Mouse (Mus musculus): ENCODE data around the gene Wwc2. TPM values are rescaled to one million over a fixed set of nuclear protein-coding genes. Genes with fewer than 3 reads are reported as not detected.

The Wwc2 gene
- polyA plus RNA-seq, 1 experiment from 2014 or later: 8.8 TPM

DNA sequence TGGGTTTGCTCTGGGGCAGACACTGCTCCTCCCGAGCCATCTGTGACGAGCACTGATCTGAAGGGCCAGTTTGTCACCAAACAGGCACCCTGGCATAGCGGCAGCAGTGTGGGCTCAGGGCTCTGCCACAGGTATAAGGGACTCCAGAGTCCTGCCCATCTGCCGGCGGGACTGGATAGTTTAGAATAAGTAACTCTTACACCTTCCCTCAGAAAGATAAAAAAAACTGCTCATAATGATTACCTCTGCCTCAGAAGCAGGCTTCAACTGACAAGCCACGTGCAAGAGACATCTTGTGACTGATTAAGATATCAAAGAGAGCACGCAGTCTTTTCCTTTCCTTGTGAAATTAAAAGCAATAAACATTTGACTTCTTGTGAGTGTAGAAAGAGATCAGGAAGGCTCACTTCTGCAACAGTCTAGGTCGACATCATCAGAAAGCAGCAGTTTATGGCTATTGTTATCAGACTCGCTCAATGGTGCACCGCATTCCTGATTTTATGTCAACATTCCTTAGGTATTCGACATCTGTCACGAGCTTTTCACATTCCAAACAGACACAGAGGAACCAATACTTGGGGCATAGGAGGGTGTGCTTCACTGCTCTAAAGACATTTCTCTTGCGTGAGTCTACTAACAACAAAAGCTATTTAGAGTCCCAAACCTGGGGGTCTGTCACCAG lies 116.1 kb downstream of the Wwc2 start:
- ATAC-seq (replicated peaks; ENCODE audit: insufficient number of reproducible peaks, low FRiP score, low TSS enrichment, low read depth) (no peak), DNase-seq (ENCODE audit: low spot score) (no peak)
- H3K4me2 ChIP-seq (ENCODE audit: low read depth, low read length): no peak overlapping the region
- WGBS: 73% methylated on average over 13 of the region's 13 CpGs
- no peak overlapping the region for H3K9ac ChIP-seq (replicated peaks; ENCODE audit: low read length)
- H3K4me1 ChIP-seq (ENCODE audit: control insufficient read depth, insufficient read depth, low read length): no peaks in the 10 kb centered on the region
- H3K9me3 ChIP-seq (replicated peaks; ENCODE audit: control insufficient read depth, low read length): no peaks in the 10 kb centered on the region
- no peaks in the 10 kb centered on the region for H3K27me3 ChIP-seq (ENCODE audit: control insufficient read depth, insufficient read depth, low read length)
- H3K27ac ChIP-seq (replicated peaks; ENCODE audit: low read depth, low read length): no peak overlapping the region
- no peak overlapping the region for H3K4me3 ChIP-seq (ENCODE audit: low read depth, low read length)
- H3K36me3 ChIP-seq (replicated peaks; ENCODE audit: control insufficient read depth, insufficient read depth, low read depth, low read length): no peaks in the 10 kb centered on the region

DNA sequence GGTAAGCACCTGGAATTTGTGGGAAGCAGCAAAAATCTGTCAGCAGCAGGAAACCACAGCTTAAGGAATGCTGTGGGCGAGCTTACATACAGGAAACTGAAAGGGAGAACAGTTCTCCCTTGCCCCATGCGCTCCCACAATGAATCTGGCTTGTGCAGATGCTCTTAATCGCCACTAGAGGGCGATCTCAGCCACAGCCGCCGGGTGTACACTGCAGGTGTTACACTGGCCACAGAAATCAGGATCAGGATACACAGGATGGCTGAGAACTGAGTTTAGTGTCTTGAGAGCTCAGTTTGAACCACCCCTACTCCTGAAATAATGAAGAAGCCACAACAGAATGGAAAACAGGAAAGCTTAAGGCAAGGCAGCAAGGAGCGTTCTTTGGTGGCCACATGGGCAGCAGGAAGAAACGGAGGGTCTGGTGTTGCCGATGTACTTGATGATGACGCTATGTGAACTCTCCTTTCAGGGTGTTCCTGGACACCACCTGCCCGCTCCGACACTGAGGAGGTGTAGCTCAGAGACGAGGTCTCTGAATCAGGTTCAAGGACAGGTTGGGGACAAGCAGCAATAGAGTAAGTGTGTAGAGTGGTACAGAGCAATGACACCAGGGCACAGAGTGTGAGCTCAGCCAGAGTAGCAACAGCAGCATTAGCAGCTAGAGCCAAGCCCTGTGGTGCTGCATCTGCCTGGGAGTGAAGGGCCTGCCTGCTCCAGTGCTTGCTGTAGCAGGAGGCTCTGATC lies 118.2 kb downstream of the Wwc2 start:
- ATAC-seq (replicated peaks; ENCODE audit: insufficient number of reproducible peaks, low FRiP score, low TSS enrichment, low read depth) (peak; percentile 77; the same call in 1 of the 2 replicates), DNase-seq (ENCODE audit: low spot score) (peak; percentile 75)
- WGBS: 49% methylated on average over 13 of the region's 13 CpGs
- no peak overlapping the region for H3K4me3 ChIP-seq (ENCODE audit: low read depth, low read length)
- no peaks in the 10 kb centered on the region for H3K4me1 ChIP-seq (ENCODE audit: control insufficient read depth, insufficient read depth, low read length)
- no peak overlapping the region for H3K9ac ChIP-seq (replicated peaks; ENCODE audit: low read length)
- no peaks in the 10 kb centered on the region for H3K27me3 ChIP-seq (ENCODE audit: control insufficient read depth, insufficient read depth, low read length)
- H3K27ac ChIP-seq (replicated peaks; ENCODE audit: low read depth, low read length): no peak overlapping the region
- H3K9me3 ChIP-seq (replicated peaks; ENCODE audit: control insufficient read depth, low read length): no peaks in the 10 kb centered on the region
- H3K4me2 ChIP-seq (ENCODE audit: low read depth, low read length): no peak overlapping the region
- no peaks in the 10 kb centered on the region for H3K36me3 ChIP-seq (replicated peaks; ENCODE audit: control insufficient read depth, insufficient read depth, low read depth, low read length)

DNA sequence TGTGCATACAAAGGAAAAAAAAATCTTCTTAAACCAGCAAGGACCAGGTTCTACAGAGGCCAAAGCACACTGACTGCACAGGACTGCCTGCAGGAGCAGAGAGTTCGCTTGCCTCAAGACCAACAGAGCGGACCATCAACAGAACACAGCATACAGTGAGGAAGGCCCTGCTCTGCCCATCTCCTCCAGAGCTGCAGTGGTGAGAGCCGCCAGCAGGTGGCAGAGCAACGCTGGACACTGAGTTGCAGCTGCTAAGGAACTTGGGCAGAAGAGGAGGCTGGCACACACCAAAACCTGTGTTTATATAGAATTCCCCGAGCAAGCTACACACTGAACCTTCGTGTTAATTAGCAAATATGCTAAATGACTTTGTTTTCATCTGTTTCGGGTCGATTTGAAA lies 123.7 kb downstream of the Wwc2 start:
- 27% methylated on average over 8 of the region's 8 CpGs for WGBS
- Histone ChIP-seq H3K27ac (replicated peaks; ENCODE audit: low read depth, low read length) (no peak overlapping the region), H3K4me1 (ENCODE audit: control insufficient read depth, insufficient read depth, low read length) (no peaks in the 10 kb centered on the region), H3K36me3 (replicated peaks; ENCODE audit: control insufficient read depth, insufficient read depth, low read depth, low read length) (no peaks in the 10 kb centered on the region), H3K9me3 (replicated peaks; ENCODE audit: control insufficient read depth, low read length) (no peaks in the 10 kb centered on the region), H3K9ac (replicated peaks; ENCODE audit: low read length) (no peak overlapping the region), H3K27me3 (ENCODE audit: control insufficient read depth, insufficient read depth, low read length) (no peaks in the 10 kb centered on the region), H3K4me2 (ENCODE audit: low read depth, low read length) (no peak overlapping the region), H3K4me3 (ENCODE audit: low read depth, low read length) (no peak overlapping the region)
- peak; percentile 85 for DNase-seq (ENCODE audit: low spot score)
- ATAC-seq (replicated peaks; ENCODE audit: insufficient number of reproducible peaks, low FRiP score, low TSS enrichment, low read depth): peak; percentile 46; the same call in 1 of the 2 replicates

DNA sequence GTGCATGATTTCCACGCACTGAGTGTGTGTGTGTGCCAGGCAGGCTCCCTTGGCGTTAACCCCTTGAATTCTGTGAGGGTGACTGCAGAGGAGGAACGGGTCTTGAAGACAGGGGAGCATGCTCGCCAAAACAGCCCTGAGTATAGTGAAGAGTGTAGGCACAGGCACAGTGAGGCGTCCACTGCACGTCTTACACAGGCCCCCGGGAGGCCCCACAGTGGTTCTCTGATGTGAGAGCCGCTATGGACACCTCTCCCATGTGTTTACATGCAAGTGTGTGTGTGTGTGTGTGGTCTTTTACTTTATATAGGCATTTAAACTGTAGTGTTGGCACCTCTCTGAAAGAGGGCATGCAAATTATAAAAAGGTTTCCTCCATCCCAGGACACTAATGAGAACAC lies 124.2 kb downstream of the Wwc2 start:
- Histone ChIP-seq H3K4me2 (ENCODE audit: low read depth, low read length) (no peak overlapping the region), H3K9me3 (replicated peaks; ENCODE audit: control insufficient read depth, low read length) (no peaks in the 10 kb centered on the region), H3K36me3 (replicated peaks; ENCODE audit: control insufficient read depth, insufficient read depth, low read depth, low read length) (no peaks in the 10 kb centered on the region; the same call in 1 of the 2 replicates), H3K4me3 (ENCODE audit: low read depth, low read length) (no peak overlapping the region), H3K9ac (replicated peaks; ENCODE audit: low read length) (no peak overlapping the region), H3K27ac (replicated peaks; ENCODE audit: low read depth, low read length) (no peak overlapping the region), H3K4me1 (ENCODE audit: control insufficient read depth, insufficient read depth, low read length) (no peaks in the 10 kb centered on the region), H3K27me3 (ENCODE audit: control insufficient read depth, insufficient read depth, low read length) (no peaks in the 10 kb centered on the region)
- DNase-seq (ENCODE audit: low spot score) (no peak), ATAC-seq (replicated peaks; ENCODE audit: insufficient number of reproducible peaks, low FRiP score, low TSS enrichment, low read depth) (no peak)
- 86% methylated on average over 8 of the region's 8 CpGs for WGBS

DNA sequence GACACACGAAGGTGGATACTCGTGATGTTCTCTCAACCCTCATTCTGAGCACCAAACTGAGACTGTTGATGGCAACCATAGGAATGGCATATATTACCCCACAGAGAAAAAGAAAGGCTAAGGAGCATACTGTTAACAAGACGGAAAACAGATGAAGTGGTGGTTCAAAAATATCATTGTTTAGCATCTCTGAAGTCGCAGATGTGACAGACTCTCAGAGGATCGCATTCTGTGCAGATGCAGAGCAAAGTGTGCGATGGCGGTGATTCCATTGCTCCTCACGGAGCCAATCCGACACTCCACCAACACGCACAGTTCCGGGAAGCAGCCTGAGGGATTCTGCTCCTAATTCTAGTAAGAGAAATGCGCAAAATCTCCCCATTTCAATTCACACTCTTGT lies 131.5 kb downstream of the Wwc2 start:
- no peaks in the 10 kb centered on the region for H3K9me3 ChIP-seq (replicated peaks; ENCODE audit: control insufficient read depth, low read length)
- no peak overlapping the region for H3K4me2 ChIP-seq (ENCODE audit: low read depth, low read length)
- H3K36me3 ChIP-seq (replicated peaks; ENCODE audit: control insufficient read depth, insufficient read depth, low read depth, low read length): peaks cover 2% of the 10 kb centered on the region; the same call in 1 of the 2 replicates
- H3K4me1 ChIP-seq (ENCODE audit: control insufficient read depth, insufficient read depth, low read length): no peaks in the 10 kb centered on the region
- 96% methylated on average over 12 of the region's 12 CpGs for WGBS
- H3K4me3 ChIP-seq (ENCODE audit: low read depth, low read length): no peak overlapping the region
- no peak overlapping the region for H3K9ac ChIP-seq (replicated peaks; ENCODE audit: low read length)
- H3K27me3 ChIP-seq (ENCODE audit: control insufficient read depth, insufficient read depth, low read length): no peaks in the 10 kb centered on the region
- DNase-seq (ENCODE audit: low spot score): no peak
- no peak for ATAC-seq (replicated peaks; ENCODE audit: insufficient number of reproducible peaks, low FRiP score, low TSS enrichment, low read depth)
- no peak overlapping the region for H3K27ac ChIP-seq (replicated peaks; ENCODE audit: low read depth, low read length)

DNA sequence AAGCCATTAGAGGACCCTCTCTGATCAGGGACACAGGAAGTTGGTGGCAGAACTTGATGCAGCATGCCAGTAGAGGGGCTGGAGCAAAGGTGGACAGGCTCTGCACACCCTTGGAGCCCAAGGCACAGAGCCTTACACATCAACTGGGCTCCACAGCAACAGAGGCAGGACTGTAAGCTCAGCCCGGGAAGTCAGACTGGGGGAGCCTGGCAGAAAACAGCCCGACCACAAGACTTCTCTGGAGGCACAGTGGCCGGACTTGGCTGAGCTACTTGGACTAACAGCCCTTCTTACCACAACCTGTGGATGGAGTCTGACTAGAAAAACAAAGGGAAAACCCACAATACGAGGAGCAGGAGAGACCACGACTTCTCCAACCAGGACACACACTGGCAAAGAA lies 137.4 kb downstream of the Wwc2 start:
- Histone ChIP-seq H3K27me3 (ENCODE audit: control insufficient read depth, insufficient read depth, low read length) (no peaks in the 10 kb centered on the region), H3K27ac (replicated peaks; ENCODE audit: low read depth, low read length) (no peak overlapping the region), H3K4me2 (ENCODE audit: low read depth, low read length) (no peak overlapping the region), H3K9me3 (replicated peaks; ENCODE audit: control insufficient read depth, low read length) (no peaks in the 10 kb centered on the region), H3K9ac (replicated peaks; ENCODE audit: low read length) (no peak overlapping the region), H3K4me3 (ENCODE audit: low read depth, low read length) (no peak overlapping the region), H3K36me3 (replicated peaks; ENCODE audit: control insufficient read depth, insufficient read depth, low read depth, low read length) (peaks cover 5% of the 10 kb centered on the region), H3K4me1 (ENCODE audit: control insufficient read depth, insufficient read depth, low read length) (no peaks in the 10 kb centered on the region)
- WGBS: 84% methylated on average over 5 of the region's 5 CpGs
- ATAC-seq (replicated peaks; ENCODE audit: insufficient number of reproducible peaks, low FRiP score, low TSS enrichment, low read depth) (no peak), DNase-seq (ENCODE audit: low spot score) (no peak)

DNA sequence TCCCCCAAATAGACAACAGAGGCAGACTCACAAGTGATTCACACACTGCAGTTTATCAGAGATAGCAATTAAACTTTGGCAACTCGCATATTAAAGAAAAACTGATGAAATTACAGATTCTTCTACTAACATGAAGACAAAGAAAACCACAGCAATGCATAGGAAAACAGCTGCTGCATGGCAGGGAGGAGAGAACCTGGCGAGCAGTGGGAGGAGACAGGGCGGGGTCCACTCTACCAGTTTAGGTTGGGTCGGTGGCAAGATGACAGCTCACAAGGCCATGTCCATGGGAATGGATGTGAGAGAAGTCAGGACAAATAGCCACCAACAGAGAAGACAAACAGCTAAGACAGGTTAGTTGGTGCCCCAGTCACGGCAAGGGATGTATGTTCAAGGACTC lies 138.0 kb downstream of the Wwc2 start:
- no peak overlapping the region for H3K4me3 ChIP-seq (ENCODE audit: low read depth, low read length)
- H3K27me3 ChIP-seq (ENCODE audit: control insufficient read depth, insufficient read depth, low read length): no peaks in the 10 kb centered on the region
- H3K36me3 ChIP-seq (replicated peaks; ENCODE audit: control insufficient read depth, insufficient read depth, low read depth, low read length): peaks cover 3% of the 10 kb centered on the region
- H3K9ac ChIP-seq (replicated peaks; ENCODE audit: low read length): no peak overlapping the region
- H3K4me2 ChIP-seq (ENCODE audit: low read depth, low read length): no peak overlapping the region
- no peaks in the 10 kb centered on the region for H3K9me3 ChIP-seq (replicated peaks; ENCODE audit: control insufficient read depth, low read length)
- no peak overlapping the region for H3K27ac ChIP-seq (replicated peaks; ENCODE audit: low read depth, low read length)
- WGBS: 85% methylated on average over 5 of the region's 5 CpGs
- no peaks in the 10 kb centered on the region for H3K4me1 ChIP-seq (ENCODE audit: control insufficient read depth, insufficient read depth, low read length)
- DNase-seq (ENCODE audit: low spot score): no peak
- ATAC-seq (replicated peaks; ENCODE audit: insufficient number of reproducible peaks, low FRiP score, low TSS enrichment, low read depth): no peak

DNA sequence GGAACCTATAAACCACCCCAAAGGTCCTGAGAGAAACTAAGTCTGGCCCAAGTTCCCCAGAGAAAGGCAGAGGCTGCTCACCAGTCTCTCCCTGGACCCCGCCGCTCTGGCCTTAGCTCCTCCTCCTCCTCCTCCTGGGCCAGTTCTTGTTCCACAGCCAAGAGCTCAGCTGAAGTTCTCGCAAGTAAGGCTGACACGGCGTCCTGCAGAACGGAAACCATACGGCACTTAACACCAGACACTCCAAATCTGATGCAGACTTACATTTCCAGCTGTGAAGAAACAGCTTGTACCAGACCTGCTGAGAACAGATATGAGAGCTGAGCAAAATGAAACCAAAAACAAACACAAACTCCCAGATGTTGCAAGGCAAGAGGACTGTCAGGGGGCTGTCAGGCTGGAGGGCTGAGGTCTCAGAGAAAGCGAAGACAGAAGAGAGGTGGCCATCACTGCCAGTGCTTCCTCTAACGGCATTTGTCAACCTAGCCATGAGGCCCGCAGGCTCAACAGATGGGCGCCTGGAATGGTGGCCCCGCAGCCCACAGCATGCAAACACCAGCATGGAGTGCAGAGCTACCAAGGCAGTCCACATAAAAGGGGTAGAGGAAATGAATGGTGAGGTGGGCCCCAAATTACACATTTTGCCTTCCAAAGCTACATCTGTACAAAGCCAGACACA lies 138.8 kb downstream of the Wwc2 start:
- ATAC-seq (replicated peaks; ENCODE audit: insufficient number of reproducible peaks, low FRiP score, low TSS enrichment, low read depth): 0 out of 2 replicates have a peak, but pooled peaks have one; percentile 21
- Histone ChIP-seq H3K4me3 (ENCODE audit: low read depth, low read length) (no peak overlapping the region), H3K4me2 (ENCODE audit: low read depth, low read length) (no peak overlapping the region; the same call in 1 of the 2 replicates), H3K36me3 (replicated peaks; ENCODE audit: control insufficient read depth, insufficient read depth, low read depth, low read length) (peaks cover 3% of the 10 kb centered on the region), H3K4me1 (ENCODE audit: control insufficient read depth, insufficient read depth, low read length) (no peaks in the 10 kb centered on the region), H3K9ac (replicated peaks; ENCODE audit: low read length) (peak overlapping the region; percentile 10; the same call in 1 of the 2 replicates), H3K27me3 (ENCODE audit: control insufficient read depth, insufficient read depth, low read length) (no peaks in the 10 kb centered on the region), H3K9me3 (replicated peaks; ENCODE audit: control insufficient read depth, low read length) (no peaks in the 10 kb centered on the region), H3K27ac (replicated peaks; ENCODE audit: low read depth, low read length) (peak overlapping the region; percentile 44)
- 55% methylated on average over 12 of the region's 12 CpGs for WGBS
- DNase-seq (ENCODE audit: low spot score): peak; percentile 52

Data from embryonic facial prominence, embryonic 11.5 days (tissue).